Mouse (Mus musculus): ENCODE data around the gene Ctla2b. TPM values are rescaled to one million over a fixed set of nuclear protein-coding genes. Genes with fewer than 3 reads are reported as not detected.

Ctla2b gene
- polyA plus RNA-seq, 1 experiment from 2014 or later = 1.5 TPM

Other genes starting within 250 kb of the Ctla2b start
- not detected in 2 replicates for gene BC051665, start 111.1 kb downstream of the Ctla2b start, polyA plus RNA-seq (2016; fragmentation: Nextera tagmentation; extraction: Ambion mirVana)
- not detected in 2 replicates for gene Ctsll3, start 94.6 kb downstream of the Ctla2b start, polyA plus RNA-seq (2016; fragmentation: Nextera tagmentation; extraction: Ambion mirVana)
- not detected in 2 replicates for gene 4930486L24Rik, start 33.0 kb downstream of the Ctla2b start, polyA plus RNA-seq (2016; fragmentation: Nextera tagmentation; extraction: Ambion mirVana)
- gene Gm49392, start 553 bp downstream of the Ctla2b start, polyA plus RNA-seq (2016; fragmentation: Nextera tagmentation; extraction: Ambion mirVana) = 0.34 TPM in 1 of 2 replicates, not detected in the other
- not detected in 2 replicates for gene Tpbpb, start 7.4 kb upstream of the Ctla2b start, polyA plus RNA-seq (2016; fragmentation: Nextera tagmentation; extraction: Ambion mirVana)
- gene Gm49393, start 38.1 kb upstream of the Ctla2b start, polyA plus RNA-seq (2016; fragmentation: Nextera tagmentation; extraction: Ambion mirVana) = not detected in 2 replicates
- gene Gm49391, start 39.1 kb upstream of the Ctla2b start, polyA plus RNA-seq (2016; fragmentation: Nextera tagmentation; extraction: Ambion mirVana) = 1.4 and 2.0 TPM in 2 replicates
- gene Ctla2a, start 39.2 kb upstream of the Ctla2b start, polyA plus RNA-seq (2016; fragmentation: Nextera tagmentation; extraction: Ambion mirVana) = 13.2 and 18.1 TPM in 2 replicates
- gene Tpbpa, start 44.5 kb upstream of the Ctla2b start, polyA plus RNA-seq (2016; fragmentation: Nextera tagmentation; extraction: Ambion mirVana) = not detected in 2 replicates
- gene Ctsj, start 108.5 kb upstream of the Ctla2b start, polyA plus RNA-seq (2016; fragmentation: Nextera tagmentation; extraction: Ambion mirVana) = not detected in 2 replicates
- not detected in 2 replicates for gene Ctsq, start 143.2 kb upstream of the Ctla2b start, polyA plus RNA-seq (2016; fragmentation: Nextera tagmentation; extraction: Ambion mirVana)

All from embryonic facial prominence, embryonic 12.5 days (tissue).